Mouse (Mus musculus) ES-E14 (cell line): ENCODE results near the gene Cenph. TPM values are rescaled to one million over a fixed set of nuclear protein-coding genes. Genes with fewer than 3 reads are reported as not detected.
A peak's percentile ranks its signal among the peaks of the same experiment; 100 is the strongest.
"Not testable (repeated sequence)": the region's sequence is repeated elsewhere in the genome, so short reads cannot be mapped to it uniquely, and the experiment has no call there.

Source experiments
- DNase-seq: peaks from one replicate; pipeline ENCODE4 v3.0.0-alpha.2; 2013; ENCODE audit warnings: low read depth, low spot score
- H3K27ac ChIP-seq: 2 replicates; pipeline ENCODE4 v1.5.1; 2012; ENCODE audit warnings: low read depth, mild to moderate bottlenecking, low read length, moderate library complexity, mixed read lengths; ENCODE audit not compliant: poor library complexity, insufficient read depth, severe bottlenecking
- H3K36me3 ChIP-seq: 2 replicates; pipeline ENCODE4 v1.6.1; 2012; ENCODE audit warnings: mild to moderate bottlenecking, low read length, moderate library complexity, mixed read lengths; ENCODE audit not compliant: control insufficient read depth, poor library complexity, insufficient read depth, severe bottlenecking
- H3K4me1 ChIP-seq, 2 experiments: fragments of 150-350 bp in 1 of 2; sonication (generic) in 1 of 2; 2 replicates each; pipeline ENCODE4 v1.6.1; 2012; ENCODE audit warnings: low read length in 2 of 2, mild to moderate bottlenecking in 1 of 2, mixed read lengths in 1 of 2; ENCODE audit not compliant: control insufficient read depth in 2 of 2, insufficient read depth in 2 of 2, poor library complexity in 1 of 2
- H3K4me3 ChIP-seq, 2 experiments: fragments of 150-350 bp in 1 of 2; sonication (generic) in 1 of 2; 2 replicates each; pipeline ENCODE4 v1.5.1; 2012; ENCODE audit warnings: low read length in 2 of 2, low read depth in 1 of 2, mild to moderate bottlenecking in 1 of 2, mixed read lengths in 1 of 2; ENCODE audit not compliant: insufficient read depth in 1 of 2, poor library complexity in 1 of 2, severe bottlenecking in 1 of 2
- H3K9ac ChIP-seq: 2 replicates; pipeline ENCODE4 v1.6.1; 2012; ENCODE audit warnings: low read depth, mild to moderate bottlenecking, low read length, mixed read lengths; ENCODE audit not compliant: poor library complexity, insufficient read depth, severe bottlenecking
- H3K9me3 ChIP-seq: fragments of 150-350 bp; sonication (generic); 2 replicates; pipeline ENCODE4 v1.6.1; 2012; ENCODE audit warnings: low read depth, mild to moderate bottlenecking, low read length; ENCODE audit not compliant: control insufficient read depth, insufficient read depth
- CHD2 ChIP-seq: IDR thresholded peaks from 2 replicates; pipeline ENCODE4 v1.6.1; 2014; ENCODE audit warnings: mild to moderate bottlenecking, low read depth, low read length, inconsistent platforms
- HCFC1 ChIP-seq: IDR thresholded peaks from 2 replicates; pipeline ENCODE4 v1.6.1; 2012; ENCODE audit warnings: low read length, inconsistent platforms, borderline replicate concordance; ENCODE audit not compliant: insufficient read depth
- MAFK ChIP-seq: IDR thresholded peaks from 2 replicates; pipeline ENCODE4 v1.6.1; 2014; ENCODE audit warnings: mild to moderate bottlenecking, low read depth, low read length, inconsistent platforms; ENCODE audit not compliant: insufficient read depth
- ZC3H11A ChIP-seq: IDR thresholded peaks from 2 replicates; pipeline ENCODE4 v1.6.1; 2012; ENCODE audit warnings: low read depth, mild to moderate bottlenecking, inconsistent platforms, low read length, borderline replicate concordance
- ZNF384 ChIP-seq: IDR thresholded peaks from 2 replicates; pipeline ENCODE4 v1.6.1; 2012; ENCODE audit warnings: low read depth, low read length, inconsistent platforms
- in situ Hi-C, 2 experiments: fragments of 600-800 bp; cut with MboI; formaldehyde crosslinking; loops; one replicate each; pipeline ENCODE4 v1.15.1; 2025; ENCODE audit warnings: low sequenced_read_pairs in 2 of 2, inconsistent platforms in 1 of 2; ENCODE audit not compliant: unreplicated experiment in 2 of 2
- total RNA-seq: library from RNA; depleted of rRNA; stranded (reverse); fragments of 300-350 nt; gene quantifications from 2 replicates; pipeline ENCODE4 v1.2.3, GENCODE M21; 2012

Cenph gene
- total RNA-seq, 1 experiment, result 39.9 TPM

GRCm38 (mm10) chr13:100805776-100806175, 30.1 kb upstream of the Cenph start:
- no peaks in the 10 kb centered on the region for H3K9me3 ChIP-seq
- H3K27ac ChIP-seq, result no peak overlapping the region
- TF ChIP-seq ZNF384, result no peak
- no peak for TF ChIP-seq CHD2
- TF ChIP-seq MAFK, result no peak
- no peak for TF ChIP-seq HCFC1
- TF ChIP-seq ZC3H11A, result no peak
- in situ Hi-C loops, result loop anchor here in 1 of 2 experiments (25.0 kb wide), 1 partner anchor 718 kb away; no protein-coding TSS in a partner anchor
- DNase-seq, result no peak
- H3K9ac ChIP-seq, result no peak overlapping the region
- no peaks in the 10 kb centered on the region for H3K4me1 ChIP-seq
- no peak overlapping the region for H3K4me3 ChIP-seq
- H3K36me3 ChIP-seq, result peaks cover 24% of the 10 kb centered on the region

DNA sequence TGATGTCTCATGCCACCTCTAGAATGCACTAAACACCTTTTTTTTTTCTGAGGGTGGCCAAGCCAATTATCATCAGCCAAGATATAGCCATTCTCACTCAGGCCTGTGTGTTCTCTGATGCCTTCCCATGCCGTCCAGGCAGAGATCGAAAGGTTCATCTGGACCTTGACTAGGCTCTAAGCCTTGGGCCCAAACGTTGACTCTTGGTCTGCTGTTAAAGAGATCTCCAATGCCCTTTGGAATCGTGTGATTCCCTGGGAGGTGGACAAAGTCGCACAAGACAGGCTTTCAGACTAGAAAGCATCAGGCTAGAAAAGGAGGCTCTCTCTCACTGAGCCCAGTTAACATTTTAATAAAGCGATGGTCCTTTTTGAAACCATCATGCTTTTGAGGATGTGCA, 21.5 kb upstream of the Cenph start:
- H3K9me3 ChIP-seq, result no peaks in the 10 kb centered on the region
- no peaks in the 10 kb centered on the region for H3K4me1 ChIP-seq
- H3K36me3 ChIP-seq, result peaks cover 3% of the 10 kb centered on the region
- in situ Hi-C loops, result no loop called here
- DNase-seq, result no peak
- TF ChIP-seq ZNF384 (no peak), HCFC1 (no peak)
- no peak overlapping the region for H3K9ac ChIP-seq
- H3K4me3 ChIP-seq, result no peak overlapping the region
- H3K27ac ChIP-seq, result no peak overlapping the region

DNA sequence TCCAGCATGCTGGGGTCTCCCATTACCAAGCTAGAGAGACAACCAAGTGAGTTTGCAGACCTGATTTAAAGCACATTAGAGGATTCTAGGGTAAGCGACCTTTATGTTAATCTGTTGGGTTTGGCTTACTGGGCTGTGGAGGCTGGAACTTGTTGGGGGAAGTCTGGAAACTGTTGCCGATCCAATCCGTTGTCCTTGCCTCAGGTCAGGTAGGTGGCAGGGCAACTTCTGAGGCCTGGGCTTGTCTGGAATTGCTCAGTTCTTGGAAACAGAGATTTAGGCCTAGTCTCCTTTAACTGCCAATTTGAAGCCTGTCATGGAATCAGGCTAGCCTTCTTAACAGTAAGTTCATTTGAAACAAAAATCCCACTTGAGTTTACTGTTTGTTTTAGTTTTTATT, 13.4 kb upstream of the Cenph start:
- Histone ChIP-seq H3K9ac (no peak overlapping the region), H3K4me3 (no peak overlapping the region), H3K36me3 (peaks cover 13% of the 10 kb centered on the region), H3K4me1 (peaks cover 0 to 9% of the 10 kb centered on the region in 2 experiments; a peak in 2 of 4 replicates), H3K27ac (peak overlapping the region; percentile 18; the same call in 1 of the 2 replicates), H3K9me3 (no peaks in the 10 kb centered on the region)
- no peak for DNase-seq
- TF ChIP-seq CHD2, result no peak
- no peak for TF ChIP-seq ZC3H11A
- no peak for TF ChIP-seq MAFK
- no peak for TF ChIP-seq ZNF384
- TF ChIP-seq HCFC1, result no peak
- in situ Hi-C loops, result no loop called here

DNA sequence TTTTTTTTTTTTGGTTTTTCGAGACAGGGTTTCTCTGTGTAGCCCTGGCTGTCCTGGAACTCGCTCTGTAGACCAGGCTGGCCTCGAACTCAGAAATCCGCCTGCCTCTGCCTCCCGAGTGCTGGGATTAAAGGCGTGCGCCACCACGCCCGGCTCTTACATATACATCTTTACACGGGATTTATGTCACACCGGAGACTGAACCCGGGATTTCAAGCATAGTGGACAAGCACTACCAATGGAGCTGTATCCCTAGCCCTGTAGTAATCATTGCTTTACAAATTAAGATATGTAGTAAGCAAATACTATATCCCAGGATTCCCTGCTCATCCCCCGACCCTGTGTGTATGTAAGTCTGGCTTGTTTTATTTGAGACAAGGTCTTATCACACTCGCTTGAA, 12.4 kb upstream of the Cenph start:
- H3K9me3 ChIP-seq, H3K9ac ChIP-seq, H3K27ac ChIP-seq, H3K4me3 ChIP-seq, in situ Hi-C loops, DNase-seq: not testable (repeated sequence)
- peaks cover 23% of the 10 kb centered on the region for H3K36me3 ChIP-seq
- H3K4me1 ChIP-seq, result peaks cover 0 to 12% of the 10 kb centered on the region in 2 experiments; a peak in 2 of 4 replicates

DNA sequence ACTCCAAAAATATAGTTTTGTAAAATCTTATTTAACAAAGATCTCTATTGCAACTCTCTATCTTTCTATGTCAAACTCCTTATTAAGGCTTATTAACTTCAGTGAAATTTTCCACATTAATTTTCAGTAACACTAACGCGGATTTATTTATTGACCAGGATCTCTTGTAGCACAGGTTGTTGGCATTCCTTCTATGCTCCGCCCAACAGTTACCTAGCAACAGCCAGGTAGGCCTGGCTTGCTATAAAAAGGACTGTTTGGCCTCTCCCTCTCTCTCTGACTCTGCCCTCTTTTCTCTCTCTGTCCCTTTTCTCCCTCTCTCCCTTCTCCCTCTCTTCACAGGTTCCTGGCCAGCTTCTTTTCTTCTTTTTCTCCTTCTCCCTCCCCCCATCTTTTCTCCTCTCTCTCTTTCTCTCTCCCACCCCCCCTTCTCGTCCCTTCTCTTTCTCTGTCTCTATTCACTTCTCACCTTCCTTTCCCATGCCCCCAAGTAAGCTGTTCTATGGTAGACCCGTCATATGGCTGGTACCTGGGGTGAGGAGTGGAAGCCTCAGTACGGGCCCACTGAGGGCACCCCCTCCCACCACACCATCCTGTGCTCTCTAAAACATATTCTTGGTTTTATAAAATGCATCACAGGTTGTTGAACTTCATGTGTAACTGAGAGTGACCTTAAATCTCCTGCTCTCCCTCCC, 11.8 kb upstream of the Cenph start:
- DNase-seq, result no peak
- Histone ChIP-seq H3K9me3 (no peaks in the 10 kb centered on the region), H3K27ac (no peak overlapping the region), H3K36me3 (peaks cover 27% of the 10 kb centered on the region), H3K9ac (no peak overlapping the region), H3K4me3 (no peak overlapping the region), H3K4me1 (peaks cover 0 to 12% of the 10 kb centered on the region in 2 experiments; a peak in 2 of 4 replicates)
- no peak for TF ChIP-seq HCFC1
- in situ Hi-C loops, result no loop called here
